Mouse (Mus musculus): ENCODE data around the gene Col6a5. TPM values are rescaled to one million over a fixed set of nuclear protein-coding genes. Genes with fewer than 3 reads are reported as not detected.

Gene Col6a5
- polyA plus RNA-seq (2016; fragmentation: Nextera tagmentation; extraction: Ambion mirVana) = 0.04 and 0.10 TPM in 2 replicates

GRCm38 (mm10) chr9:105960533-105960932, at the start of gene Col6a5:
TSS of gene Col6a5 (minus strand) at chr9:105960643.
- WGBS = 17% methylated on average over 13 of the region's 13 CpGs
- no peak within 1 kb of the TSS for H3K4me2 ChIP-seq (replicated peaks)
- 0 out of 2 replicates have a peak, but pooled peaks cover 3% of the 10 kb centered on the region for H3K4me1 ChIP-seq
- H3K4me3 ChIP-seq = no peak within 1 kb of the TSS
- ATAC-seq (ENCODE audit: insufficient number of reproducible peaks, insufficient read depth, low FRiP score, low TSS enrichment) = no peak
- H3K36me3 ChIP-seq = no peaks in the 10 kb centered on the region
- H3K9me3 ChIP-seq = no peaks in the 10 kb centered on the region
- no peak within 1 kb of the TSS for H3K27ac ChIP-seq
- no peaks in the 10 kb centered on the region; the same call in 1 of the 2 replicates for H3K27me3 ChIP-seq
- H3K9ac ChIP-seq = no peak within 1 kb of the TSS

- ATAC-seq (ENCODE audit: insufficient number of reproducible peaks, insufficient read depth, low FRiP score, low TSS enrichment) = no peak
These were observed 37.5 kb upstream of the Col6a5 start for GRCm38 (mm10) chr9:105997955-105998354.

GRCm38 (mm10) chr9:105992425-105992824, 32.0 kb upstream of the Col6a5 start:
- H3K27ac ChIP-seq = no peak overlapping the region
- ATAC-seq (ENCODE audit: insufficient number of reproducible peaks, insufficient read depth, low FRiP score, low TSS enrichment) = no peak
- WGBS = 79% methylated on average over 6 of the region's 6 CpGs
- H3K4me2 ChIP-seq (replicated peaks) = no peak overlapping the region
- no peaks in the 10 kb centered on the region for H3K9me3 ChIP-seq
- H3K9ac ChIP-seq = no peak overlapping the region
- H3K36me3 ChIP-seq = no peaks in the 10 kb centered on the region
- H3K4me3 ChIP-seq = no peak overlapping the region
- H3K4me1 ChIP-seq = no peaks in the 10 kb centered on the region
- no peaks in the 10 kb centered on the region for H3K27me3 ChIP-seq

More at GRCm38 (mm10) chr9:105997955-105998354, 37.5 kb upstream of the Col6a5 start:
- H3K4me1 ChIP-seq = no peaks in the 10 kb centered on the region
- no peak overlapping the region for H3K4me3 ChIP-seq
- no peaks in the 10 kb centered on the region for H3K36me3 ChIP-seq
- no peaks in the 10 kb centered on the region for H3K9me3 ChIP-seq
- no peak overlapping the region for H3K27ac ChIP-seq
- no peak overlapping the region for H3K9ac ChIP-seq
- 61% methylated on average over 11 of the region's 11 CpGs for WGBS
- no peak overlapping the region for H3K4me2 ChIP-seq (replicated peaks)
- H3K27me3 ChIP-seq = no peaks in the 10 kb centered on the region

GRCm38 (mm10) chr9:105990099-105990498, 29.7 kb upstream of the Col6a5 start:
- 69% methylated on average over 6 of the region's 6 CpGs for WGBS
- no peaks in the 10 kb centered on the region for H3K27me3 ChIP-seq
- no peaks in the 10 kb centered on the region for H3K9me3 ChIP-seq
- H3K36me3 ChIP-seq = no peaks in the 10 kb centered on the region
- H3K4me3 ChIP-seq = no peak overlapping the region
- H3K4me2 ChIP-seq (replicated peaks) = no peak overlapping the region
- no peak overlapping the region for H3K9ac ChIP-seq
- H3K27ac ChIP-seq = no peak overlapping the region
- ATAC-seq (ENCODE audit: insufficient number of reproducible peaks, insufficient read depth, low FRiP score, low TSS enrichment) = no peak
- H3K4me1 ChIP-seq = no peaks in the 10 kb centered on the region

GRCm38 (mm10) chr9:105989468-105989867, 29.0 kb upstream of the Col6a5 start:
- Histone ChIP-seq H3K4me1 (no peaks in the 10 kb centered on the region), H3K9ac (no peak overlapping the region), H3K36me3 (no peaks in the 10 kb centered on the region), H3K9me3 (no peaks in the 10 kb centered on the region), H3K27me3 (no peaks in the 10 kb centered on the region), H3K4me2 (replicated peaks) (no peak overlapping the region), H3K27ac (no peak overlapping the region), H3K4me3 (no peak overlapping the region)
- no peak for ATAC-seq (ENCODE audit: insufficient number of reproducible peaks, insufficient read depth, low FRiP score, low TSS enrichment)
- 89% methylated on average over 6 of the region's 6 CpGs for whole genome bisulfite sequencing

GRCm38 (mm10) chr9:105988096-105988495, 27.7 kb upstream of the Col6a5 start:
- no peak overlapping the region for H3K4me3 ChIP-seq
- ATAC-seq (ENCODE audit: insufficient number of reproducible peaks, insufficient read depth, low FRiP score, low TSS enrichment) = no peak
- H3K27me3 ChIP-seq = no peaks in the 10 kb centered on the region
- H3K9ac ChIP-seq = no peak overlapping the region
- H3K4me1 ChIP-seq = no peaks in the 10 kb centered on the region
- H3K4me2 ChIP-seq (replicated peaks) = no peak overlapping the region
- H3K27ac ChIP-seq = no peak overlapping the region
- H3K36me3 ChIP-seq = no peaks in the 10 kb centered on the region
- H3K9me3 ChIP-seq = no peaks in the 10 kb centered on the region
- WGBS = 70% methylated on average over 8 of the region's 8 CpGs

- ATAC-seq (ENCODE audit: insufficient number of reproducible peaks, insufficient read depth, low FRiP score, low TSS enrichment) = no peak
- no peak overlapping the region for H3K9ac ChIP-seq
These were observed 24.6 kb upstream of the Col6a5 start for GRCm38 (mm10) chr9:105984931-105985519.

GRCm38 (mm10) chr9:105978479-105978878, 18.0 kb upstream of the Col6a5 start:
- peaks cover 4% of the 10 kb centered on the region; the same call in 1 of the 2 replicates for H3K27me3 ChIP-seq
- H3K4me2 ChIP-seq (replicated peaks) = no peak overlapping the region
- no peaks in the 10 kb centered on the region for H3K4me1 ChIP-seq
- no peak overlapping the region for H3K4me3 ChIP-seq
- no peaks in the 10 kb centered on the region for H3K9me3 ChIP-seq
- no peak overlapping the region for H3K27ac ChIP-seq
- no peaks in the 10 kb centered on the region for H3K36me3 ChIP-seq
- 90% methylated on average over 8 of the region's 8 CpGs for WGBS
- no peak for ATAC-seq (ENCODE audit: insufficient number of reproducible peaks, insufficient read depth, low FRiP score, low TSS enrichment)
- H3K9ac ChIP-seq = no peak overlapping the region

More at GRCm38 (mm10) chr9:105984931-105985519, 24.6 kb upstream of the Col6a5 start:
- Histone ChIP-seq H3K27ac (no peak overlapping the region), H3K9me3 (no peaks in the 10 kb centered on the region), H3K36me3 (no peaks in the 10 kb centered on the region), H3K4me1 (no peaks in the 10 kb centered on the region), H3K4me2 (replicated peaks) (no peak overlapping the region), H3K4me3 (no peak overlapping the region), H3K27me3 (no peaks in the 10 kb centered on the region)
- 31% methylated on average over 10 of the region's 10 CpGs for WGBS

GRCm38 (mm10) chr9:105976871-105977270, 16.4 kb upstream of the Col6a5 start:
- Histone ChIP-seq H3K4me1 (no peaks in the 10 kb centered on the region), H3K36me3 (no peaks in the 10 kb centered on the region), H3K4me2 (replicated peaks) (no peak overlapping the region), H3K27ac (no peak overlapping the region), H3K4me3 (no peak overlapping the region), H3K9me3 (no peaks in the 10 kb centered on the region), H3K9ac (no peak overlapping the region), H3K27me3 (peaks cover 4% of the 10 kb centered on the region; the same call in 1 of the 2 replicates)
- 26% methylated on average over 13 of the region's 13 CpGs for WGBS
- ATAC-seq (ENCODE audit: insufficient number of reproducible peaks, insufficient read depth, low FRiP score, low TSS enrichment) = no peak

- WGBS = 46% methylated on average over 6 of the region's 6 CpGs
- peaks cover 4% of the 10 kb centered on the region; the same call in 1 of the 2 replicates for H3K27me3 ChIP-seq
- no peak overlapping the region for H3K27ac ChIP-seq
- H3K4me1 ChIP-seq = no peaks in the 10 kb centered on the region
- H3K4me2 ChIP-seq (replicated peaks) = no peak overlapping the region
- no peaks in the 10 kb centered on the region for H3K9me3 ChIP-seq
- no peaks in the 10 kb centered on the region for H3K36me3 ChIP-seq
- H3K9ac ChIP-seq = no peak overlapping the region
- no peak for ATAC-seq (ENCODE audit: insufficient number of reproducible peaks, insufficient read depth, low FRiP score, low TSS enrichment)
- no peak overlapping the region for H3K4me3 ChIP-seq
These were observed 15.9 kb upstream of the Col6a5 start for GRCm38 (mm10) chr9:105976314-105976713.

GRCm38 (mm10) chr9:105973736-105974135, 13.3 kb upstream of the Col6a5 start:
- H3K4me1 ChIP-seq = no peaks in the 10 kb centered on the region
- no peak overlapping the region for H3K9ac ChIP-seq
- H3K4me2 ChIP-seq (replicated peaks) = no peak overlapping the region
- H3K9me3 ChIP-seq = no peaks in the 10 kb centered on the region
- ATAC-seq (ENCODE audit: insufficient number of reproducible peaks, insufficient read depth, low FRiP score, low TSS enrichment) = no peak
- no peak overlapping the region for H3K4me3 ChIP-seq
- no peaks in the 10 kb centered on the region for H3K36me3 ChIP-seq
- 79% methylated on average over 1 of the region's 1 CpGs for WGBS
- no peak overlapping the region for H3K27ac ChIP-seq
- H3K27me3 ChIP-seq = peaks cover 4% of the 10 kb centered on the region; the same call in 1 of the 2 replicates

GRCm38 (mm10) chr9:105972031-105972430, 11.6 kb upstream of the Col6a5 start:
- H3K4me1 ChIP-seq = no peaks in the 10 kb centered on the region
- no peaks in the 10 kb centered on the region for H3K9me3 ChIP-seq
- 86% methylated on average over 3 of the region's 3 CpGs for WGBS
- no peak for ATAC-seq (ENCODE audit: insufficient number of reproducible peaks, insufficient read depth, low FRiP score, low TSS enrichment)
- H3K9ac ChIP-seq = no peak overlapping the region
- H3K4me2 ChIP-seq (replicated peaks) = no peak overlapping the region
- no peaks in the 10 kb centered on the region for H3K36me3 ChIP-seq
- H3K27ac ChIP-seq = no peak overlapping the region
- H3K4me3 ChIP-seq = no peak overlapping the region
- H3K27me3 ChIP-seq = peaks cover 4% of the 10 kb centered on the region; the same call in 1 of the 2 replicates

All from embryonic facial prominence, embryonic 12.5 days (tissue).